Mouse (Mus musculus): Measurements from ENCODE around the gene Ptprh.
"Not testable (repeated sequence)": the region's sequence is repeated elsewhere in the genome, so short reads cannot be mapped to it uniquely, and the experiment has no call there.

GRCm38 (mm10) chr7:4597046-4597445 is 6.8 kb downstream of the Ptprh start:
- not testable (repeated sequence) for TF ChIP-seq CTCF, POLR2A (IDR thresholded peaks at IDR 0.05; ENCODE audit: insufficient read depth, low read depth, low read length)
